Mouse (Mus musculus) monocyte, adult 5-6 weeks (primary cell): ENCODE measurements around the gene Tenm4. TPM values are rescaled to one million over a fixed set of nuclear protein-coding genes. Genes with fewer than 3 reads are reported as not detected.

Experiments used
- ATAC-seq: fragments of 153-309, 156-312 bp; replicated peaks from 2 replicates; pipeline ENCODE4 v1.8.0; 2017; ENCODE audit warnings: mild to moderate bottlenecking; ENCODE audit not compliant: low TSS enrichment, insufficient number of reproducible peaks, severe bottlenecking, poor library complexity, low FRiP score
- total RNA-seq: library from RNA; stranded (forward); fragments of 200-1000, 200-491, 200-594 nt; gene quantifications from 3 replicates; pipeline ENCODE4 v1.2.3, GENCODE M21; 2017

The Tenm4 gene
- total RNA-seq, 1 experiment from 2014 or later, result 0.38 TPM

- ATAC-seq, result no peak
Observed at GRCm38 (mm10) chr7:96814581-96814980, 643.5 kb downstream of the Tenm4 start.

- no peak for ATAC-seq
Observed at GRCm38 (mm10) chr7:96817030-96817674, 646.1 kb downstream of the Tenm4 start.

- no peak for ATAC-seq
Observed at GRCm38 (mm10) chr7:96818236-96818916, 647.3 kb downstream of the Tenm4 start.

GRCm38 (mm10) chr7:96819538-96819937, 648.5 kb downstream of the Tenm4 start:
- ATAC-seq, result no peak

GRCm38 (mm10) chr7:96820343-96820742, 649.3 kb downstream of the Tenm4 start:
- ATAC-seq, result no peak

GRCm38 (mm10) chr7:96826101-96826500, 655.1 kb downstream of the Tenm4 start:
- no peak for ATAC-seq

- ATAC-seq, result no peak
Observed at GRCm38 (mm10) chr7:96826672-96827071, 655.6 kb downstream of the Tenm4 start.

GRCm38 (mm10) chr7:96832551-96832950, 661.5 kb downstream of the Tenm4 start:
- no peak for ATAC-seq

- no peak for ATAC-seq
Observed at GRCm38 (mm10) chr7:96833012-96833411, 662.0 kb downstream of the Tenm4 start.

- ATAC-seq, result no peak
Observed at GRCm38 (mm10) chr7:96834681-96835289, 663.7 kb downstream of the Tenm4 start.

- no peak for ATAC-seq
Observed at GRCm38 (mm10) chr7:96835313-96835712, 664.3 kb downstream of the Tenm4 start.

GRCm38 (mm10) chr7:96838271-96838841, 667.3 kb downstream of the Tenm4 start:
- ATAC-seq, result no peak

GRCm38 (mm10) chr7:96838926-96839325, 667.9 kb downstream of the Tenm4 start:
- no peak for ATAC-seq

GRCm38 (mm10) chr7:96839586-96839985, 668.5 kb downstream of the Tenm4 start:
- ATAC-seq, result no peak

- no peak for ATAC-seq
Observed at GRCm38 (mm10) chr7:96842477-96843255, 671.6 kb downstream of the Tenm4 start.

GRCm38 (mm10) chr7:96844104-96844894, 673.3 kb downstream of the Tenm4 start:
- no peak for ATAC-seq

GRCm38 (mm10) chr7:96852781-96853180, 681.7 kb downstream of the Tenm4 start:
- ATAC-seq, result no peak

GRCm38 (mm10) chr7:96855867-96856406, 684.9 kb downstream of the Tenm4 start:
- ATAC-seq, result no peak
